Mouse (Mus musculus) hindbrain, embryonic 11.5 days (tissue): Measurements from ENCODE around the gene 4930579G24Rik. TPM values are rescaled to one million over a fixed set of nuclear protein-coding genes. Genes with fewer than 3 reads are reported as not detected.
A peak's percentile ranks its signal among the peaks of the same experiment; 100 is the strongest.

ENCODE experiments used
- ATAC-seq: fragments of 200-750 bp; cut with Nextera tagmentation; 2 replicates; pipeline ENCODE4 v1.8.0; 2017; ENCODE audit warnings: mild to moderate bottlenecking, moderate TSS enrichment, moderate library complexity; ENCODE audit not compliant: low FRiP score
- DNase-seq: peaks from one replicate; pipeline ENCODE4 v3.0.0-alpha.2; 2015; ENCODE audit warnings: low spot score
- H3K27ac ChIP-seq: fragments of 300-500 bp; sonication (generic); 2 replicates; pipeline ENCODE4 v1.5.1; 2014; ENCODE audit warnings: mild to moderate bottlenecking, low read depth, low read length
- H3K27me3 ChIP-seq: fragments of 300-500 bp; sonication (generic); 2 replicates; pipeline ENCODE4 v1.6.1; 2014; ENCODE audit warnings: mild to moderate bottlenecking, low read length, moderate library complexity, mixed read lengths; ENCODE audit not compliant: control insufficient read depth, insufficient read depth
- H3K36me3 ChIP-seq: fragments of 300-500 bp; sonication (generic); 2 replicates; pipeline ENCODE4 v1.6.1; 2014; ENCODE audit warnings: mild to moderate bottlenecking, low read length, moderate library complexity, mixed read lengths; ENCODE audit not compliant: control insufficient read depth, insufficient read depth
- H3K4me1 ChIP-seq: fragments of 300-500 bp; sonication (generic); replicated peaks from 2 replicates; pipeline ENCODE4 v1.6.1; 2014; ENCODE audit warnings: low read length, mixed read lengths; ENCODE audit not compliant: control insufficient read depth, insufficient read depth
- H3K4me2 ChIP-seq: fragments of 300-500 bp; sonication (generic); replicated peaks from 2 replicates; pipeline ENCODE4 v1.6.1; 2014; ENCODE audit warnings: mild to moderate bottlenecking, low read depth, low read length
- H3K4me3 ChIP-seq: fragments of 300-500 bp; sonication (generic); 2 replicates; pipeline ENCODE4 v1.5.1; 2014; ENCODE audit warnings: low read depth, low read length
- H3K9ac ChIP-seq: fragments of 300-500 bp; sonication (generic); 2 replicates; pipeline ENCODE4 v1.6.1; 2014; ENCODE audit warnings: low read depth, low read length
- H3K9me3 ChIP-seq: fragments of 300-500 bp; sonication (generic); 2 replicates; pipeline ENCODE4 v1.6.1; 2016; ENCODE audit warnings: low read length; ENCODE audit not compliant: control insufficient read depth
- WGBS: fragments of 180-500 bp; shearing (Covaris S2); extraction: QIAGEN DNeasy Blood & Tissue Kit; methylation state at CpG from one replicate; pipeline ENCODE4 v1.1.7; 2014; 5-methylcytosine and 5-hydroxymethylcytosine counted together
- polyA plus RNA-seq: library from polyadenylated mRNA; unstranded; fragments of >200 nt; fragmentation: Nextera tagmentation; extraction: Ambion mirVana; gene quantifications from 2 replicates; pipeline ENCODE4 v1.2.1, GENCODE M21; 2014

4930579G24Rik gene
- polyA plus RNA-seq, 1 experiment from 2014 or later, result 26.1 TPM

GRCm38 (mm10) chr3:79627484-79628181 is 1.2 kb upstream of the 4930579G24Rik start:
- Histone ChIP-seq H3K4me1 (no peaks in the 10 kb centered on the region), H3K27ac (no peak overlapping the region), H3K9ac (peak overlapping the region; percentile 28; the same call in 1 of the 2 replicates), H3K9me3 (no peaks in the 10 kb centered on the region), H3K4me2 (peak overlapping the region; percentile 70), H3K36me3 (peaks cover 6% of the 10 kb centered on the region), H3K27me3 (no peaks in the 10 kb centered on the region), H3K4me3 (peak overlapping the region; percentile 63)
- 36% methylated on average over 10 of the region's 10 CpGs for WGBS
- no peak for ATAC-seq
- DNase-seq, result no peak

GRCm38 (mm10) chr3:79628182-79628560 is 708 bp upstream of the 4930579G24Rik start:
- Histone ChIP-seq H3K9ac (peak overlapping the region; percentile 28; the same call in 1 of the 2 replicates), H3K27ac (peak overlapping the region; percentile 37; the same call in 1 of the 2 replicates), H3K27me3 (no peaks in the 10 kb centered on the region), H3K4me1 (no peaks in the 10 kb centered on the region), H3K4me3 (peak overlapping the region; percentile 63), H3K36me3 (peaks cover 7% of the 10 kb centered on the region), H3K9me3 (no peaks in the 10 kb centered on the region), H3K4me2 (peak overlapping the region; percentile 70)
- ATAC-seq (no peak), DNase-seq (no peak)
- WGBS, result 2% methylated on average over 9 of the region's 9 CpGs

GRCm38 (mm10) chr3:79629416-79629730 is 494 bp downstream of the 4930579G24Rik start, which contains the start of gene Etfdh:
Gene Etfdh, minus strand, starts transcription at chr3:79629500.
- Histone ChIP-seq H3K36me3 (peaks cover 9% of the 10 kb centered on the region), H3K9ac (peak within 1 kb of the TSS; percentile 83), H3K9me3 (no peaks in the 10 kb centered on the region), H3K4me1 (no peaks in the 10 kb centered on the region), H3K27ac (peak within 1 kb of the TSS; percentile 45), H3K27me3 (no peaks in the 10 kb centered on the region), H3K4me3 (peak within 1 kb of the TSS; percentile 66), H3K4me2 (peak within 1 kb of the TSS; percentile 70)
- under 1% methylated on average over 11 of the region's 11 CpGs for WGBS
- ATAC-seq, result peak; percentile 44; the same call in 1 of the 2 replicates
- peak; percentile 66 for DNase-seq

GRCm38 (mm10) chr3:79652129-79652528 is 23.2 kb downstream of the 4930579G24Rik start:
- WGBS, result 92% methylated on average over 6 of the region's 6 CpGs
- Histone ChIP-seq H3K4me1 (no peaks in the 10 kb centered on the region), H3K27me3 (no peaks in the 10 kb centered on the region), H3K4me3 (no peak overlapping the region), H3K27ac (no peak overlapping the region), H3K9me3 (no peaks in the 10 kb centered on the region), H3K9ac (no peak overlapping the region), H3K4me2 (no peak overlapping the region), H3K36me3 (no peaks in the 10 kb centered on the region)
- no peak for ATAC-seq
- no peak for DNase-seq

- ATAC-seq (no peak), DNase-seq (no peak)
- 70% methylated on average over 5 of the region's 5 CpGs for WGBS
- Histone ChIP-seq H3K27ac (no peak overlapping the region), H3K9ac (no peak overlapping the region), H3K4me2 (no peak overlapping the region), H3K9me3 (no peaks in the 10 kb centered on the region), H3K27me3 (no peaks in the 10 kb centered on the region), H3K4me3 (no peak overlapping the region), H3K36me3 (no peaks in the 10 kb centered on the region), H3K4me1 (no peaks in the 10 kb centered on the region)
Measured at GRCm38 (mm10) chr3:79656682-79657081, 27.8 kb downstream of the 4930579G24Rik start.

- H3K36me3 ChIP-seq, result no peaks in the 10 kb centered on the region
- WGBS, result 43% methylated on average over 9 of the region's 9 CpGs
- no peaks in the 10 kb centered on the region for H3K9me3 ChIP-seq
- ATAC-seq (peak; percentile 45; the same call in 1 of the 2 replicates), DNase-seq (peak; percentile 79)
- no peak overlapping the region for H3K4me2 ChIP-seq
- no peak overlapping the region for H3K4me3 ChIP-seq
- no peak overlapping the region for H3K9ac ChIP-seq
- H3K27ac ChIP-seq, result no peak overlapping the region
- H3K4me1 ChIP-seq, result no peaks in the 10 kb centered on the region
- H3K27me3 ChIP-seq, result no peaks in the 10 kb centered on the region
Measured at GRCm38 (mm10) chr3:79664787-79665408, 36.0 kb downstream of the 4930579G24Rik start.

GRCm38 (mm10) chr3:79670556-79670955 is 41.7 kb downstream of the 4930579G24Rik start:
- no peaks in the 10 kb centered on the region for H3K9me3 ChIP-seq
- no peaks in the 10 kb centered on the region for H3K36me3 ChIP-seq
- H3K27ac ChIP-seq, result no peak overlapping the region
- DNase-seq (no peak), ATAC-seq (no peak)
- no peak overlapping the region for H3K4me3 ChIP-seq
- H3K9ac ChIP-seq, result no peak overlapping the region
- H3K4me1 ChIP-seq, result no peaks in the 10 kb centered on the region
- WGBS, result 88% methylated on average over 7 of the region's 7 CpGs
- H3K27me3 ChIP-seq, result no peaks in the 10 kb centered on the region
- no peak overlapping the region for H3K4me2 ChIP-seq

GRCm38 (mm10) chr3:79672188-79672587 is 43.3 kb downstream of the 4930579G24Rik start:
- H3K9ac ChIP-seq, result no peak overlapping the region
- ATAC-seq (no peak), DNase-seq (no peak)
- H3K36me3 ChIP-seq, result no peaks in the 10 kb centered on the region
- H3K9me3 ChIP-seq, result no peaks in the 10 kb centered on the region
- 83% methylated on average over 16 of the region's 16 CpGs for WGBS
- no peaks in the 10 kb centered on the region for H3K27me3 ChIP-seq
- no peak overlapping the region for H3K4me2 ChIP-seq
- no peak overlapping the region for H3K4me3 ChIP-seq
- H3K27ac ChIP-seq, result no peak overlapping the region
- H3K4me1 ChIP-seq, result no peaks in the 10 kb centered on the region

- Histone ChIP-seq H3K9ac (no peak overlapping the region), H3K36me3 (no peaks in the 10 kb centered on the region), H3K27me3 (no peaks in the 10 kb centered on the region), H3K4me2 (no peak overlapping the region), H3K4me1 (no peaks in the 10 kb centered on the region), H3K27ac (no peak overlapping the region), H3K9me3 (no peaks in the 10 kb centered on the region), H3K4me3 (no peak overlapping the region)
- ATAC-seq (no peak), DNase-seq (peak; percentile 85)
- WGBS, result 20% methylated on average over 4 of the region's 4 CpGs
Measured at GRCm38 (mm10) chr3:79673082-79673481, 44.2 kb downstream of the 4930579G24Rik start.
